Mouse (Mus musculus) intestine, embryonic 16.5 days (tissue): ENCODE measurements at regions not wholly inside any gene's neighbourhood (a gene's known extent, or its start where the extent isn't known, plus 50 kb on each side); places are given as distances from the start of the nearest gene placed in this dataset.

Experiments
- ATAC-seq: fragments of 200-750 bp; cut with Nextera tagmentation; 2 replicates; pipeline ENCODE4 v1.8.0; 2017; ENCODE audit warnings: moderate TSS enrichment, moderate library complexity
- H3K27ac ChIP-seq: fragments of 300-500 bp; sonication (generic); 2 replicates; pipeline ENCODE4 v1.5.1; 2014; ENCODE audit warnings: mild to moderate bottlenecking, low read length
- H3K27me3 ChIP-seq: fragments of 300-500 bp; sonication (generic); replicated peaks from 2 replicates; pipeline ENCODE4 v1.6.1; 2014; ENCODE audit warnings: low read length, control low read depth, mixed read lengths; ENCODE audit not compliant: control insufficient read depth, insufficient read depth
- H3K36me3 ChIP-seq: fragments of 300-500 bp; sonication (generic); 2 replicates; pipeline ENCODE4 v1.6.1; 2014; ENCODE audit warnings: low read length, control low read depth; ENCODE audit not compliant: control insufficient read depth, insufficient read depth
- H3K4me1 ChIP-seq: fragments of 300-500 bp; sonication (generic); 2 replicates; pipeline ENCODE4 v1.6.1; 2014; ENCODE audit warnings: low read length, control low read depth, mixed read lengths; ENCODE audit not compliant: control insufficient read depth, insufficient read depth
- H3K4me2 ChIP-seq: fragments of 300-500 bp; sonication (generic); 2 replicates; pipeline ENCODE4 v1.6.1; 2014; ENCODE audit warnings: low read depth, low read length, control low read depth
- H3K4me3 ChIP-seq: fragments of 300-500 bp; sonication (generic); 2 replicates; pipeline ENCODE4 v1.5.1; 2014; ENCODE audit warnings: mild to moderate bottlenecking, low read length
- H3K9ac ChIP-seq: fragments of 300-500 bp; sonication (generic); 2 replicates; pipeline ENCODE4 v1.6.1; 2014; ENCODE audit warnings: low read depth, low read length
- H3K9me3 ChIP-seq: fragments of 300-500 bp; sonication (generic); 2 replicates; pipeline ENCODE4 v1.6.1; 2016; ENCODE audit warnings: low read length, control low read depth; ENCODE audit not compliant: control insufficient read depth
- WGBS: fragments of 180-500 bp; shearing (Covaris S2); extraction: QIAGEN DNeasy Blood & Tissue Kit; methylation state at CpG from one replicate; pipeline ENCODE4 v1.1.7; 2014; 5-methylcytosine and 5-hydroxymethylcytosine counted together

DNA sequence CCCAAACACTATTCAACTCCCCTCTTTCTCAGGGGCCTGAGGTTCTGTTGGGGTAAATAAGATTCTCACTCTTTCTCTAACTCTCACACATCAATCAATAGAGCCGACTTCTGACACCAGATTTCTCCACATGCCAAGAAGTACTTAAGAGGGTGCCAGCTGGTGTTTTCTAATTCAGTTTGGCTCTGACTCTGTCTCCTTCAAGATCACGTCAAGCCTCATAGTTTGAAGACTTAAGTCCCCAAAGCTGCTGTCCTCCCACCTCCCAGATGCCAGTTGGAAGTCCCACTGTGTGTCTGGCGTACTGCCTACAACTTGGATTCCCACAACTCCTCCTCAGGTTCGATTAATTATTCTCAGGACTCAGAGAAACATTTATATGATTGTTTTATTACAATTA lies 54.6 kb upstream of the Abcd3 start:
- H3K9ac ChIP-seq = no peak overlapping the region
- H3K4me2 ChIP-seq = no peak overlapping the region
- 68% methylated on average over 4 of the region's 4 CpGs for WGBS
- no peak overlapping the region for H3K4me3 ChIP-seq
- H3K36me3 ChIP-seq = no peaks in the 10 kb centered on the region
- no peaks in the 10 kb centered on the region for H3K9me3 ChIP-seq
- ATAC-seq = no peak
- no peak overlapping the region for H3K27ac ChIP-seq
- peaks cover 9% of the 10 kb centered on the region for H3K4me1 ChIP-seq
- no peaks in the 10 kb centered on the region for H3K27me3 ChIP-seq

DNA sequence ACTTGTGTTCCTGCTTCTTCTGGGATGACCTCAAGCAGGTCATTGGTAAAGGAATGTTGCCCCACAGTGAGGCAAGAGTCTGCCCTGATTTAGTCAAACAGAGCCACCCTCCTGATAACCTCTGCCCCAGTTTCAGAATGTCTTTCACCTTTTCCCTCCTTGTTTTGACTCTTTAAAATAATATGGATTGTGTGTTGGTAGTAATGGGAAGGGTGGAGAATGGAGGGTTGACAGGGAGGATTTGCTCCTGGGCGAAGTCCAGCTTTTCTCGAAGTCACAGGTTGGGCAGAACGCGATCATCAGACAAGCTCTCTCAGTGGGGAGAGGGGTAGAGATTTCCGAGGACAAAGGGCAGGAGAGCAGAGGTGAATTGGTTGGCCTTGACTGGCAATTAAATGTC lies 52.2 kb upstream of the Abcd3 start:
- H3K4me3 ChIP-seq = no peak overlapping the region
- no peaks in the 10 kb centered on the region for H3K9me3 ChIP-seq
- H3K4me2 ChIP-seq = no peak overlapping the region
- H3K4me1 ChIP-seq = peaks cover 5% of the 10 kb centered on the region; the same call in 1 of the 2 replicates
- 38% methylated on average over 5 of the region's 5 CpGs for WGBS
- no peak overlapping the region for H3K27ac ChIP-seq
- H3K36me3 ChIP-seq = no peaks in the 10 kb centered on the region
- ATAC-seq = peak; percentile 83
- no peaks in the 10 kb centered on the region for H3K27me3 ChIP-seq
- no peak overlapping the region for H3K9ac ChIP-seq

DNA sequence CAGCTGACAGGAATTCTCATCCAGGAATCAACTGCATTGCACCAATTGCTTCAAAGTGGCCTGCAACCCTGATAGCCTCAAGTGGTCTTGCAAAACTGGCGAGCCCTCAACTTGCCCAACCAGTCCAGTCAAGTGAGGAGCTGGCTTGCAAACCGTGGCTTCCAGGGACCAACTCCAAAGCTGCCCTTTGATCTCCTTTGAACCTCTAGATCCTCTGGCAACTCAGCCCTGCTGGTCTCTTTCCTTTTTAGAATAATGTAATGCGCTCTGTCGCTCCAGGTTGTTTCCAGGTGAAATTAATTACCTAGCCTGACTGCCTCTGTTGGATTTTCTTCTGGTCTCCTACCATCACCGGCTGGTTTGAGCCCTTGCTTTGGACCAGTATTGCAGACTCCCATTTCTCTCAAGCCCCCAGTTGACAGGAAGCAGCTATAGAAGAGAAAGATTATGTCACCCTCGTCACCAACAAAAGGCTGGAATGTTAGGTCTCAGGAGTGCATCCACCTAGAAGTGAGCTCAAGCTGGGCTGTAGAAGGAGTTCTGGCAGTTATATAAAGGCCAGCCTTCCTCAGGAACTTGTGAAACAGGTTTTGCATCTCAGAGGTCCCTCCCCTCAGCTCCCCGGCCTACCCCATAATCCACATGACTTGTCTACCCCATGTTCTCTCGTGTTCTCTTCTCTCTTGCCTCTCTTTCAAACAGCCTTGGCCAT lies 49.8 kb upstream of the Abcd3 start:
- Histone ChIP-seq H3K36me3 (no peaks in the 10 kb centered on the region), H3K27ac (peak overlapping the region; percentile 78), H3K4me2 (peak overlapping the region; percentile 33; the same call in 1 of the 2 replicates), H3K9me3 (no peaks in the 10 kb centered on the region), H3K9ac (no peak overlapping the region), H3K4me1 (peaks cover 5% of the 10 kb centered on the region; the same call in 1 of the 2 replicates), H3K4me3 (no peak overlapping the region), H3K27me3 (no peaks in the 10 kb centered on the region)
- 38% methylated on average over 8 of the region's 8 CpGs for WGBS
- ATAC-seq = peak; percentile 87
